Mouse (Mus musculus) bone marrow, adult 2 months (tissue): ENCODE data around the gene Ankfy1. TPM values are rescaled to one million over a fixed set of nuclear protein-coding genes. Genes with fewer than 3 reads are reported as not detected.
"Not testable (repeated sequence)": the region's sequence is repeated elsewhere in the genome, so short reads cannot be mapped to it uniquely, and the experiment has no call there.

Source experiments
- H3K27ac ChIP-seq: fragments of 200-500 bp; 2 replicates; pipeline ENCODE4 v1.5.1; 2012; ENCODE audit warnings: low read depth, mild to moderate bottlenecking, control low read depth, inconsistent platforms, low read length; ENCODE audit not compliant: control insufficient read depth, poor library complexity, insufficient read depth
- H3K4me1 ChIP-seq: fragments of 200-500 bp; 2 replicates; pipeline ENCODE4 v1.6.1; 2011; ENCODE audit warnings: low read length; ENCODE audit not compliant: control insufficient read depth, insufficient read depth
- H3K4me3 ChIP-seq: fragments of 200-500 bp; replicated peaks from 2 replicates; pipeline ENCODE3; 2011; ENCODE audit warnings: mild to moderate bottlenecking, low read depth, low read length, control low read depth; ENCODE audit not compliant: control insufficient read depth
- CTCF ChIP-seq: fragments of 200-500 bp; IDR thresholded peaks from 2 replicates; pipeline ENCODE4 v1.5.1; 2011; ENCODE audit warnings: low read length, control low read depth; ENCODE audit not compliant: control insufficient read depth, insufficient read depth
- POLR2A ChIP-seq: fragments of 200-500 bp; IDR thresholded peaks from 2 replicates; pipeline ENCODE4 v1.6.1; 2011; ENCODE audit warnings: low read depth, mild to moderate bottlenecking, control low read depth, low read length, borderline replicate concordance; ENCODE audit not compliant: control insufficient read depth
- WGBS: fragments of 180-500 bp; shearing (Covaris S2); methylation state at CpG from one replicate; pipeline ENCODE4 v1.1.7; 2018; 5-methylcytosine and 5-hydroxymethylcytosine counted together
- polyA plus RNA-seq: library from polyadenylated mRNA; stranded (reverse); fragments of >200 nt; gene quantifications from 2 replicates; pipeline ENCODE4 v1.2.4, GENCODE M21; 2011; ENCODE audit warnings: low replicate concordance; ENCODE audit not compliant: missing spikeins, insufficient read depth, insufficient read length

Ankfy1 gene
- polyA plus RNA-seq, 1 experiment = 30.3 TPM

DNA sequence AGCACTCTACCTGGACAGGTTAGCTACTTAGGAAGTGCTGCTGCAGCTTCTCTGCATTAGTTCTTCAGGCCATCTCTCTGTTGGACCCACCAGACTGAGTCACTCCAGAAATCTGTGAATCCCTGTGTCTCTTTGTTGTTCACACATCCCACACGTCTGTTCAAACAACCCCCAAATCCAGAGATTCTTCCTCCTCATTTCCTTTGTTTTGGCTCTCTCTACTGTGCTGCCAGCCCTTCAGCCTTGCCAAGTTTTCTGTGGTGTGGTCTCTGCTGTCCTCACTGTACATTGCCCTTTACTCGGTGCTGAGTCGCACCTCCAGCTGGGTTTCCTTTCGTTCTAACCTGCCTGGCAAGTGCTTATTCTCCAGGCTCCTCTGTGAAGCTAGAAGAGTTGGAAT is 74.5 kb downstream of the Ankfy1 start:
- no peak for TF ChIP-seq CTCF
- no peak for TF ChIP-seq POLR2A
- Histone ChIP-seq H3K27ac (no peak overlapping the region), H3K4me1 (no peaks in the 10 kb centered on the region), H3K4me3 (no peak overlapping the region)
- 90% methylated on average over 4 of the region's 4 CpGs for WGBS

DNA sequence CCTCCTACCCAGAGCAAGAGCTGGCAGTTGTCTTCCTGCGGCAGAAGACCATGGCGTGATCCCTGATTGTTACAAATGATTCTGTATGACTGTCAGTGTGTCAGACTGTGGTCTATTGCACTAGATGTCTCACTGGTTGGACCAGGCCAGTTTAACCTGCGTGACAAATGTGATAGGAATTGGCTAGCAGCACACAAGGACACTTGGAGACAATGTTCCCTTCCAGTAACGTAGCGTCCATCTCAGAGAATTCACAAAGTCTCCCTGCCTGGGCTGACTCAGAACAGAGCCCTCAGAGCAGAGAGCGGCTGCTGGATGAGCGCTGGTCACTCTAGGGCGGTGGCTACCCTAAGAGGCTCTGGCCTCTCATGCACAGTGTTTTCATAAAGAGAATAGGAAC is 77.9 kb downstream of the Ankfy1 start:
- 93% methylated on average over 8 of the region's 8 CpGs for WGBS
- no peak overlapping the region for H3K27ac ChIP-seq
- no peaks in the 10 kb centered on the region for H3K4me1 ChIP-seq
- no peak for TF ChIP-seq POLR2A
- no peak for TF ChIP-seq CTCF
- no peak overlapping the region for H3K4me3 ChIP-seq

GRCm38 (mm10) chr11:72769061-72769460 is 79.3 kb downstream of the Ankfy1 start:
- H3K4me3 ChIP-seq = no peak overlapping the region
- H3K4me1 ChIP-seq = no peaks in the 10 kb centered on the region
- WGBS = 89% methylated on average over 3 of the region's 3 CpGs
- TF ChIP-seq CTCF (no peak), POLR2A (no peak)
- no peak overlapping the region for H3K27ac ChIP-seq

- WGBS = 90% methylated on average over 3 of the region's 3 CpGs
- no peak overlapping the region for H3K27ac ChIP-seq
- no peak overlapping the region for H3K4me3 ChIP-seq
- no peaks in the 10 kb centered on the region for H3K4me1 ChIP-seq
- TF ChIP-seq POLR2A (no peak), CTCF (no peak)
These were observed 80.5 kb downstream of the Ankfy1 start for GRCm38 (mm10) chr11:72770324-72770723.

DNA sequence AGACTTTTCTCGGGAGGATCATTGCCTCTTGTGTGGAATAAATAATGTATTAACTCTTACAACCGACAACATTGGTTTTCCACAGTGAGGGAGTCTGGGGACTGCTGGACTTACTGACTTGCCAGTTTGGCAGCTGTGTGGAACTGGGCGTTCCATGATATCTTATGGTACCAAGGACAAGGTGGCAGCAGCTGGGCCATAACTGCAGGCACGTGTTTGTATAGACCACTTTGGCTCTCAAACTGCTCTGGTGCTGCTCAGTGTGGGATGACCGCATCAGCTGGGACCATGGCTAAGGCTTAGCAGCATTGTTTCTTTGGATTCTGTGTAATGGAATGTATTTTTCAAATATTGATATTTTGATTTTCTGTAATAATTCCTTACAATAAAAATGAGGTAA is 81.0 kb downstream of the Ankfy1 start:
- Histone ChIP-seq H3K27ac (no peak overlapping the region), H3K4me1 (no peaks in the 10 kb centered on the region), H3K4me3 (no peak overlapping the region)
- TF ChIP-seq POLR2A (no peak), CTCF (no peak)
- WGBS = 86% methylated on average over 5 of the region's 5 CpGs

- WGBS = 62% methylated on average over 4 of the region's 4 CpGs
- no peak overlapping the region for H3K27ac ChIP-seq
- no peaks in the 10 kb centered on the region for H3K4me1 ChIP-seq
- TF ChIP-seq POLR2A = no peak
- no peak for TF ChIP-seq CTCF
- no peak overlapping the region for H3K4me3 ChIP-seq
These were observed 81.7 kb downstream of the Ankfy1 start for GRCm38 (mm10) chr11:72771461-72771860.

DNA sequence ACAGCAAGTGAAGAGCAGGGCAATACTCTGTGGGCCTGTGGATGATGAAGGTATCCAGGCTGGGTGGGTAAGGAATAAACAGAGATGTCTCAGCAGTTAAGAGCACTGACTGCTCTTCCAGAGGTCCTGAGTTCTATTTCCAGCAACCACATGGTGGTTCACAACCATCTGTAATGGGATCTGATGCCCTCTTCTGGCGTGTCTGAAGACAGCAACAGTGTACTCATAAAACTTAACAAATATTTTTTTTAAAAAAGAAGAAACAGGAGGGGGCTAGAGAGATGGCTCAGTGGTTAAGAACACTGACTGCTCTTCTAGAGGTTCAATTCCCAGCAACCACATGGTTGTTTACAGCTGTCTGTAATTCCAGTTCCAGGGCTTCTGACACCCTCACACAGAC is 82.8 kb downstream of the Ankfy1 start:
- not testable (repeated sequence) for H3K27ac ChIP-seq, H3K4me3 ChIP-seq, H3K4me1 ChIP-seq
- 59% methylated on average over 1 of the region's 1 CpGs for WGBS

- Histone ChIP-seq H3K4me1 (no peaks in the 10 kb centered on the region), H3K27ac (no peak overlapping the region), H3K4me3 (no peak overlapping the region)
- TF ChIP-seq CTCF = no peak
- no peak for TF ChIP-seq POLR2A
These were observed 89.2 kb downstream of the Ankfy1 start for GRCm38 (mm10) chr11:72778957-72779356.

DNA sequence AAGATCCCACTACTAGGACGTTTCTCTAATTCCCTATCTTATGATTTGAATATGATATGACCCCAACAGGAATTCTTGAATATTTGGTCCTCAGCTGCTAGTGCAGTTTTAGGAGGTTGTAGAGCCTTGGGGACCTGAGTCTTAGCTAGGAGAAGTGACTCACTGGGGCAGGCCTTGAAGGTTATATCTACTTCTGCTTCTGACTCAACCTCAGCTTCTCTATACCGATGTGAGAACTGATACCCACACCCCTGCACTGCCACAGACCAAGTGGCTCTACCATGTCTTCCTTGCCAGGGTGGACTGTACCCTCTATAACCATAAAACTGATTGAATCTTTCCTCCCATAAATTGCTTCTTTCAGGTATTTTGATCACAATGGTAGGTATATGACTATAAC is 92.3 kb downstream of the Ankfy1 start:
- TF ChIP-seq POLR2A (no peak), CTCF (no peak)

More for the DNA sequence above, 92.3 kb downstream of the Ankfy1 start:
- WGBS = 53% methylated on average over 2 of the region's 2 CpGs
- Histone ChIP-seq H3K27ac (no peak overlapping the region), H3K4me3 (no peak overlapping the region), H3K4me1 (no peaks in the 10 kb centered on the region)
